Mouse (Mus musculus) Patski (cell line): ENCODE results near the gene Tgm4. TPM values are rescaled to one million over a fixed set of nuclear protein-coding genes. Genes with fewer than 3 reads are reported as not detected.

ENCODE experiments used
- ATAC-seq: fragments of 100-300 bp; one replicate; pipeline ENCODE4 v1.8.0; 2021
- CTCF ChIA-PET: fragments of 350-600 bp; sonication (Branson Sonifier 250); formaldehyde crosslinking; loops from one replicate; lab custom pipeline; 2022; ENCODE audit warnings: inconsistent platforms; lab: Charles Lee
- POLR2A ChIA-PET: fragments of 350-600 bp; sonication (Branson Sonifier 250); formaldehyde crosslinking; loops from one replicate; lab custom pipeline; 2022; ENCODE audit warnings: antibody characterized with exemption, inconsistent platforms; lab: Charles Lee
- DNase-seq: peaks from one replicate; pipeline ENCODE4 v3.0.0-alpha.2; 2011; ENCODE audit warnings: low read depth, low spot score
- H3K27me3 ChIP-seq: fragments of 371-371 bp; one replicate; pipeline ENCODE4 v1.5.1; 2021
- CTCF ChIP-seq: fragments of 100-300 bp; IDR thresholded peaks from one replicate; pipeline ENCODE4 v1.5.1; 2021
- in situ Hi-C: fragments of 300-500 bp; cut with MboI; formaldehyde crosslinking; loops from 3 replicates; pipeline ENCODE4 v1.11.1; 2018; ENCODE audit warnings: low pct_unique_long_range_greater_than_20kb, mixed read lengths
- polyA plus RNA-seq: library from polyadenylated mRNA; unstranded; gene quantifications from one replicate; pipeline ENCODE4 v1.2.3, GENCODE M21; 2021

Tgm4 gene
- polyA plus RNA-seq, 1 experiment from 2014 or later = 0.74 TPM

- in situ Hi-C loops = no loop called here
- no peak for TF ChIP-seq CTCF
- no peak for ATAC-seq
- ChIA-PET POLR2A (no interaction called here), CTCF (no interaction called here)
- no peaks in the 10 kb centered on the region for H3K27me3 ChIP-seq
- DNase-seq = no peak
Observed at GRCm38 (mm10) chr9:123104362-123104761, 69.8 kb downstream of the Tgm4 start.

GRCm38 (mm10) chr9:123107186-123107585 lies 72.7 kb downstream of the Tgm4 start:
- no peaks in the 10 kb centered on the region for H3K27me3 ChIP-seq
- CTCF ChIA-PET = interaction anchor here (1.7 kb wide), 1 partner anchor 16 kb away, joined by 4 read pairs; no protein-coding TSS in a partner anchor
- in situ Hi-C loops = no loop called here
- no peak for TF ChIP-seq CTCF
- POLR2A ChIA-PET = interaction anchor here (0.7 kb wide), 1 partner anchor 87 kb away, joined by 3 read pairs; no protein-coding TSS in a partner anchor
- DNase-seq (no peak), ATAC-seq (peak; percentile 100)

- no peak for TF ChIP-seq CTCF
- no peak for ATAC-seq
- ChIA-PET POLR2A (interaction anchor here (0.6 to 0.7 kb wide), 2 partner anchors 12 to 351 kb away, joined by 3 to 4 read pairs; no protein-coding TSS in a partner anchor), CTCF (interaction anchor here (1.2 kb wide), 1 partner anchor 14 kb away, joined by 6 read pairs; no protein-coding TSS in a partner anchor)
- no peaks in the 10 kb centered on the region for H3K27me3 ChIP-seq
- in situ Hi-C loops = no loop called here
- DNase-seq = no peak
Observed at GRCm38 (mm10) chr9:123109188-123109587, 74.7 kb downstream of the Tgm4 start.

- in situ Hi-C loops = loop anchor here (5.0 kb wide), 1 partner anchor 89 kb away; the partner anchor contains the start of gene Tmem42
- ChIA-PET POLR2A (no interaction called here), CTCF (interaction anchor here (1.0 kb wide), 1 partner anchor 159 kb away, joined by 3 read pairs; no protein-coding TSS in a partner anchor)
- DNase-seq (no peak), ATAC-seq (no peak)
- H3K27me3 ChIP-seq = no peaks in the 10 kb centered on the region
- TF ChIP-seq CTCF = peak; percentile 35
Observed at GRCm38 (mm10) chr9:123111751-123112221, 77.3 kb downstream of the Tgm4 start.

- peak; percentile 84 for ATAC-seq
- in situ Hi-C loops = loop anchor here (5.0 kb wide), 1 partner anchor 91 kb away; the partner anchor contains the start of gene Tmem42
- no peak for TF ChIP-seq CTCF
- no peak for DNase-seq
- ChIA-PET CTCF (interaction anchor here (1.3 kb wide), 1 partner anchor 14 kb away, joined by 3 read pairs; no protein-coding TSS in a partner anchor), POLR2A (interaction anchor here (0.7 to 1.3 kb wide), 2 partner anchors 99 to 189 kb away, joined by 3 read pairs; no protein-coding TSS in a partner anchor)
- no peaks in the 10 kb centered on the region for H3K27me3 ChIP-seq
Observed at GRCm38 (mm10) chr9:123112805-123113521, 78.4 kb downstream of the Tgm4 start, which contains the start of the genes Zdhhc3 and Exosc7. Zdhhc3 (minus strand) TSS chr9:123113205. Exosc7 (plus strand) TSS chr9:123113215.

GRCm38 (mm10) chr9:123113931-123114330 lies 79.4 kb downstream of the Tgm4 start:
- no peaks in the 10 kb centered on the region for H3K27me3 ChIP-seq
- DNase-seq = no peak
- no peak for TF ChIP-seq CTCF
- no peak for ATAC-seq
- ChIA-PET CTCF (interaction anchor here (1.1 kb wide), 1 partner anchor 9 kb away, joined by 8 read pairs; no protein-coding TSS in a partner anchor), POLR2A (interaction anchor here (0.6 to 1.3 kb wide), 5 partner anchors 25 to 188 kb away, joined by 3 to 4 read pairs (median 3); no protein-coding TSS in a partner anchor)
- in situ Hi-C loops = loop anchor here (5.0 kb wide), 1 partner anchor 92 kb away; the partner anchor contains the start of gene Tmem42

- ChIA-PET CTCF (interaction anchor here (0.9 to 1.3 kb wide), 2 partner anchors 8 to 44 kb away, joined by 3 to 4 read pairs; no protein-coding TSS in a partner anchor), POLR2A (no interaction called here)
- DNase-seq (no peak), ATAC-seq (no peak)
- no peaks in the 10 kb centered on the region for H3K27me3 ChIP-seq
- TF ChIP-seq CTCF = no peak
- in situ Hi-C loops = no loop called here
Observed at GRCm38 (mm10) chr9:123115566-123115965, 81.0 kb downstream of the Tgm4 start.

Other genes starting within 250 kb of the Tgm4 start
- 9.3 TPM for gene Tcaim, start 229.2 kb upstream of the Tgm4 start, polyA plus RNA-seq
- gene Gm35549, start 190.7 kb upstream of the Tgm4 start, polyA plus RNA-seq = 0.82 TPM
- gene Zfp445, start 168.7 kb upstream of the Tgm4 start, polyA plus RNA-seq = 53.2 TPM
- gene Zkscan7, start 149.0 kb upstream of the Tgm4 start, polyA plus RNA-seq = 5.3 TPM
- gene Zfp105, start 111.7 kb upstream of the Tgm4 start, polyA plus RNA-seq = 3.2 TPM
- 18.6 TPM for gene 1110059G10Rik, start 83.7 kb upstream of the Tgm4 start, polyA plus RNA-seq
- gene Kif15, start 83.7 kb upstream of the Tgm4 start, polyA plus RNA-seq = 14.0 TPM
- gene Tmem42, start 13.4 kb upstream of the Tgm4 start, polyA plus RNA-seq = 8.2 TPM
- 48.3 TPM for gene Zdhhc3, start 78.5 kb downstream of the Tgm4 start, polyA plus RNA-seq
- 53.2 TPM for gene Exosc7, start 78.5 kb downstream of the Tgm4 start, polyA plus RNA-seq
- gene Clec3b, start 116.2 kb downstream of the Tgm4 start, polyA plus RNA-seq = not detected
- not detected for gene Cdcp1, start 181.3 kb downstream of the Tgm4 start, polyA plus RNA-seq
- 5.1 TPM for gene Tmem158, start 226.0 kb downstream of the Tgm4 start, polyA plus RNA-seq